Mouse (Mus musculus): ENCODE results near the gene Vars2. TPM values are rescaled to one million over a fixed set of nuclear protein-coding genes. Genes with fewer than 3 reads are reported as not detected.

The Vars2 gene
- polyA plus RNA-seq, 1 experiment from 2014 or later: 16.5 TPM

DNA sequence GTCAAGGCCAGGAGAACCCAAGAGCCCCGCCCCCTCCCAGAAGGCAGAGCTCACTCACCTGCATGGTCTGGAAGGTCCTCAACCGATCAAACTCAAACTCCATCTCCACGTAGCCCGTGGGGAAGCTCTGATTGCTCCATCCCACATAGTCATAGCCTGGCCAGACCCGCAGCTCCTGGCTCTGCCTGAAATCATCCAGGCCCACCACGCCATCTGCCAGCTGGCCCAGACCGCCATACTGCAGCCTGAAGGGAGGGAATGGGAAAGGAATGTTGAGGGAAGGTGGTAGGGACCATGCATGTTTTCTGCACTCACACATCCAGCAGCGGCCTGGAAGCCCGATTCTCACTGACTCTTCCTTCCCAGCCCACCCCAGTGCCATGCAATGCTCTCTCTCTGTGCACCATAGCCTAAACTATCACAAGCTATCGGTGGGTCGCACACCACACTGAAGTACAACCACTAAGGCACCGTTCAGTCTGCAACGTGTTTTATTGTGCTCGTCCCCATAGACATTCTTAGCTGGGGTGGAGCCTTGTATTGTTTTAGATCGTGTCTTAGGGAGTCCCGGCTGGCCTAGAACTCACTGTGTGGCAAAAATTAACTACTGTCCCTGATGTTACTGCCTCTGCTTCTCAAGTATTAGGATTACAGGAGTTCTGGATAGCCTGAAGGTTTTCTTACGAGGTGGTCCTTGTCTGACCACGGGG is 22.7 kb upstream of the Vars2 start:
- H3K27ac ChIP-seq: no peak overlapping the region
- no peak overlapping the region for H3K4me2 ChIP-seq (replicated peaks)
- no peaks in the 10 kb centered on the region for H3K27me3 ChIP-seq
- H3K4me3 ChIP-seq: no peak overlapping the region
- H3K4me1 ChIP-seq: peaks cover 8% of the 10 kb centered on the region
- H3K9me3 ChIP-seq (replicated peaks): no peaks in the 10 kb centered on the region
- ATAC-seq (ENCODE audit: low FRiP score): no peak
- no peak overlapping the region for H3K9ac ChIP-seq
- 93% methylated on average over 18 of the region's 18 CpGs for WGBS
- H3K36me3 ChIP-seq: peaks cover 92% of the 10 kb centered on the region

DNA sequence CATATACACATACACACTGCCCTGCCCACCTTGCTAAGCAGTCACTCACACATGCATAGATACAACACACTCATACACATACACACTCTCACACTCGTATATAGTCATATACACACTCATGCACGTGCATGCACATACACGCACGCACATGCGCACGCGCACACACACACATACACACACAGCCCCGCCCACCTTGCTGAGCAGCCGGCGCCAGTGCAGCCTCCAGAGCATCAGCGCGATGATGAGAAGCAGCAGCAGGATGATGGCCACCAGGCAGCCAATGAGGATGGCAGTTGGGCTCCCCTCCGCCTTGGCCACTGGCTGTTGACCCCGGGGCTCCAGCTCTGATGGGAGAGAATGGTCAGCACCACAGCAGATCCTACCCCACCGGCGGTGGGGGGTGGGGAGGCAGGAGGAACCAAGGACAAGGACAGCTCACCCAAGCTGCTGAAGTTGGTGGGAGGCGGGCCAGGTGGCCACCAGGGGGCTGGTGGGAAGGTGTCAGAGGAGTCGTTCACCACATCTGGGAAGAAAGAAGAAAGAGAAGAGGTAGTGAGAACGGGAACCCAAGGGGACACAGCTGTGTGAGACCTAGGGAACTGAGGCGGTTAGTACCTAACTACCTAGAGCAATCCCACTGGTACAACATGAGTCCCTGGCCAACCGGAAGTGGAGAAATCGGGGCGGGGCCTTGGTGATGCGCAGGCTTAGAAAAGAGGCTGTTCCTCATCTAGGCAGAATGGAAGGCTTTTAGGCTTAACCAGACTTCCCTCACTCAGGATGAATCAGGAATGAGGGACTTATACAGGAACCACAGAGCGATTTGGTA is 21.2 kb upstream of the Vars2 start:
- no peak overlapping the region for H3K4me2 ChIP-seq (replicated peaks)
- no peak overlapping the region for H3K9ac ChIP-seq
- ATAC-seq (ENCODE audit: low FRiP score): no peak
- H3K27ac ChIP-seq: no peak overlapping the region
- no peaks in the 10 kb centered on the region for H3K27me3 ChIP-seq
- H3K9me3 ChIP-seq (replicated peaks): no peaks in the 10 kb centered on the region
- H3K36me3 ChIP-seq: peaks cover 100% of the 10 kb centered on the region
- no peak overlapping the region for H3K4me3 ChIP-seq
- 91% methylated on average over 25 of the region's 25 CpGs for WGBS
- H3K4me1 ChIP-seq: peaks cover 9% of the 10 kb centered on the region

DNA sequence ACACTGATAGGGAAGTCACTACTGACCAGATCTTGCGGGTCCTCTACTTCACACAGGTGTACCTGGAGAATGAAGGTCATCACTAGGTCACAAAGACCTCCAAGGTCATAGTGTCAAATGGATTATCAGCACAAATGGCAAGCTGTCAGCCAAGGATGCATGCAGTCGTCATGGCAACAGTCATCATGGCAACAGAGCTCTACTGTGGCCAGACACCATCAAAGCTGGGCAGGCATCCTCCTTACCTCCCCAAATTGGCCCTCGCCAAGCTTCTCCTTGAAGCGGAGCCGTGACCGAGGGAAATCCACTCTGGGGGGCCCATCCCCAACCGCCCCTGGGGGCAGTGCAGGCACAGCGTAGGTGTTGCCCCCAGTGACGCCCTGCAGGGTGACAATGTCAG is 17.7 kb upstream of the Vars2 start:
- H3K9ac ChIP-seq: 0 out of 2 replicates have a peak overlapping the region, but pooled peaks have one; percentile 11
- no peaks in the 10 kb centered on the region for H3K9me3 ChIP-seq (replicated peaks)
- peaks cover 98% of the 10 kb centered on the region for H3K36me3 ChIP-seq
- H3K4me3 ChIP-seq: no peak overlapping the region
- H3K27ac ChIP-seq: 0 out of 2 replicates have a peak overlapping the region, but pooled peaks have one; percentile 36
- WGBS: 61% methylated on average over 9 of the region's 9 CpGs
- H3K4me1 ChIP-seq: peaks cover 9% of the 10 kb centered on the region
- H3K4me2 ChIP-seq (replicated peaks): no peak overlapping the region
- no peaks in the 10 kb centered on the region for H3K27me3 ChIP-seq
- peak; percentile 15; the same call in 1 of the 2 replicates for ATAC-seq (ENCODE audit: low FRiP score)

DNA sequence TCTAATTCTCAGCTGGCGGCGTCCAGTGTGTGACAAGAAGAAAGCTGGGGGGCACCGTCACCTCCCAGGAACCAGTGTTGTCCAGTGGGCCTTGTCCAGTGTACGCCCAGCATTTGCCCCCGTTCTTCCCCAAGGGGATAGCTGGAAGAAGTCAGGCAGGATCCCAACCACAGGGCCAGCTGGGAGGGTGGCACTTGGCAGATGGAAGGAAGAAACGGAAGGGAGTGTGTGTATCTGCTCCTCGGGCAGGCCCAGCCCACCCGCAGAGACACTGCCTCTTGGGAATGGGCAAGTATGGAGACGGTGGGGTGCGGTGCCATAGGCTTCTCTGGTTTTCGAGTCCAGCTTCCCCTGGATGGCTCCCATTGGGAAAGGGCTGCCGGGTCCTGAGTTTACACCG is 14.6 kb upstream of the Vars2 start:
- Histone ChIP-seq H3K4me1 (peaks cover 9% of the 10 kb centered on the region), H3K4me3 (no peak overlapping the region), H3K27ac (no peak overlapping the region), H3K27me3 (no peaks in the 10 kb centered on the region), H3K9ac (peak overlapping the region; percentile 43), H3K4me2 (replicated peaks) (no peak overlapping the region), H3K9me3 (replicated peaks) (no peaks in the 10 kb centered on the region), H3K36me3 (peaks cover 68% of the 10 kb centered on the region)
- no peak for ATAC-seq (ENCODE audit: low FRiP score)
- 81% methylated on average over 13 of the region's 13 CpGs for WGBS

DNA sequence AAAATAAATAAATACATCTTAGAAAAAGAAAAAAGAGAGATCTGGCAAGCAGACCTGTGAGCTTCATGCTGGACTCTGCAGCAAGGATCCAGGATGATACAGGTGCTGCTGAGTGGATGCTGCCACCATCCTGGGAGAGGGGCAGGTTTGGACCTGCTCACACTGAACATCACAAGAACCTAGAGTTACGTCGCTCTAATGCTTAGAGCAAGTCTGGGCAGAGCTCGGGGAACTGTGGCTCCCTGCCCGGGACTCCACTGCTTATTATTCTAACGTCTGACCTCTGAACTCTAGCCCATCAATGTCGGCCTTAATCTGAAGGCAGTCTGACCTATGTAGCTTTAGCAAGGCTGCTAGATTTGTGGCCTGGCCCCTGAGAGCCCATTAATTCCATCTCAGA is 13.2 kb upstream of the Vars2 start:
- no peak overlapping the region for H3K4me3 ChIP-seq
- peaks cover 54% of the 10 kb centered on the region for H3K36me3 ChIP-seq
- no peak for ATAC-seq (ENCODE audit: low FRiP score)
- 30% methylated on average over 6 of the region's 6 CpGs for WGBS
- no peak overlapping the region for H3K9ac ChIP-seq
- peaks cover 4% of the 10 kb centered on the region for H3K4me1 ChIP-seq
- H3K4me2 ChIP-seq (replicated peaks): no peak overlapping the region
- H3K27ac ChIP-seq: peak overlapping the region; percentile 18; the same call in 1 of the 2 replicates
- H3K9me3 ChIP-seq (replicated peaks): no peaks in the 10 kb centered on the region
- no peaks in the 10 kb centered on the region for H3K27me3 ChIP-seq

DNA sequence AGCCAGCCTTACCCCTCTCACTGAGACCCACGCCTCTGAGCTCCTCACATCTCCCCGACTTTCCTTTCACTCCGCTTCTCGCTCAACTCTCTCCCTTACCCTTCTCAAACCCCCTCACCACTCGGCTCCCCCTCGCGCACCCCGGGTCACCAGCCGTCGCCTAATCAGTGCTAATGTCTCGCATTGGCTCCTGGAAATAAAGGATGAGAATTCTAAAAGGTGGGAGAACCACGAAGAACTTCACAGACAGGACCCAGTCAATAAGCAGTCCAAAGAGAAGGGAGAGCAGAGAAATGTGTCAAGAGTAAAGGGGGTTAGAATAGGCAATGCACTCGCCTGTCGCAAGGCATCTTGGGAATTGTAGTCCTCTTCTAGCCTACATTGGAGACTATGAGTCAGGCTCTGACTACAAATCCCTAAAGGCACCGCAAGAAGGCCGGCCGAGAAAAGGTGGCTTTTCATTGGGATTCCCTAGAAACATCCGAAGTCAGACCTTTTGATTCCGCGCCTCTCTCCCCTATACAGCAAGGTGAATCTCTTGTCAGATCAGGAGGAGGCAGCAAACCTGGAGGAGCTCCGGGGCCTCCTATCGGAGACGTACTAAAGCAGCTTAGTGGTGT is 6.1 kb upstream of the Vars2 start, which contains the start of gene Gtf2h4:
Gtf2h4 (minus strand) TSS at position 324 of the 620 bp plus-strand sequence.
- peak; percentile 96 for ATAC-seq (ENCODE audit: low FRiP score)
- Histone ChIP-seq H3K4me3 (peak within 1 kb of the TSS; percentile 67), H3K36me3 (no peaks in the 10 kb centered on the region), H3K4me1 (peaks cover 7% of the 10 kb centered on the region), H3K27ac (0 out of 2 replicates have a peak within 1 kb of the TSS, but pooled peaks have one; percentile 35), H3K9ac (peak within 1 kb of the TSS; percentile 87), H3K9me3 (replicated peaks) (no peaks in the 10 kb centered on the region), H3K27me3 (no peaks in the 10 kb centered on the region), H3K4me2 (replicated peaks) (peak within 1 kb of the TSS; percentile 84)
- WGBS: 1% methylated on average over 23 of the region's 23 CpGs

DNA sequence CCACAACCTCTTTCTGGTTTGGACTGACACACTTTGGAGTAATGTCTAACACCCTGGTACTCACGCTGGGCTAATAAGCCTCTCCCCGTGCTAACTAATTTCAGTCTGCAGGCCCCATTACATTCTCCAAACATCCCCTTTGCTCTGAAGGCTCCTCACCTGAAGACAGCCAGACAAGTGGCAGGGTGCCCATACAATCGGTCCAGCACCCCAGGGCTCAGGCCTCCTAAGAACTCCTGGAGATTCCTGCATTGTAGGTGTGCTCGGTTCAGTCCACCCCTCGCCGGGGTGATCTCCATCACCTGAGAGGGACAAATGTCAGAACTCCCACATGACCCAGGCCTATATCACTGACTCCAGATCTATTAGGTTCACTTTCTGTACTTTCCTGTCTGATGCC is 5.1 kb upstream of the Vars2 start:
- Histone ChIP-seq H3K27ac (no peak overlapping the region), H3K4me3 (no peak overlapping the region), H3K4me1 (peaks cover 13% of the 10 kb centered on the region), H3K4me2 (replicated peaks) (peak overlapping the region; percentile 84; the same call in 1 of the 2 replicates), H3K9ac (no peak overlapping the region), H3K27me3 (no peaks in the 10 kb centered on the region), H3K36me3 (no peaks in the 10 kb centered on the region), H3K9me3 (replicated peaks) (no peaks in the 10 kb centered on the region)
- 94% methylated on average over 6 of the region's 6 CpGs for WGBS
- ATAC-seq (ENCODE audit: low FRiP score): no peak

DNA sequence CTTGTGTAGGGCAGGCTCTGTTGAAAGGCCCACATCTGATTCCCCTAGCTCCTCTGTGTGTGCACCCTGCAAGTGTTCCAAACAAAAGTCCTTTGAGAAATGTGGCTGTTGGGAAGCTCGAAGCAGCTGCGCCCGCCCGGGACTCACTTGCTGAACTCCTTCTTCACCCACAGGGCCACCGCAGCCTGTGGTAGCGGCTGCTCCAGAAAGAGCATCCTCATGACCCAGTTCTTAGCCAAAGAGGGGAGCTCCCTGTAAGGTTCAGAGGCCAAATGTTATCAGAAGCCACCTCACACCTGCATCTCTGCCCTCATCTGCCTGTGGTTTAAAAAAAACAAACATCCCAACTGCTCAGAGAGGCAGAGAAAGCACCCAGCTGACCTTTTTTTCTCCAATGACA is 4.5 kb upstream of the Vars2 start:
- 89% methylated on average over 6 of the region's 6 CpGs for WGBS
- no peak overlapping the region for H3K9ac ChIP-seq
- H3K4me1 ChIP-seq: peaks cover 15% of the 10 kb centered on the region
- no peak overlapping the region for H3K4me2 ChIP-seq (replicated peaks)
- no peak overlapping the region for H3K4me3 ChIP-seq
- H3K36me3 ChIP-seq: no peaks in the 10 kb centered on the region
- H3K9me3 ChIP-seq (replicated peaks): no peaks in the 10 kb centered on the region
- no peak for ATAC-seq (ENCODE audit: low FRiP score)
- H3K27me3 ChIP-seq: no peaks in the 10 kb centered on the region
- no peak overlapping the region for H3K27ac ChIP-seq

DNA sequence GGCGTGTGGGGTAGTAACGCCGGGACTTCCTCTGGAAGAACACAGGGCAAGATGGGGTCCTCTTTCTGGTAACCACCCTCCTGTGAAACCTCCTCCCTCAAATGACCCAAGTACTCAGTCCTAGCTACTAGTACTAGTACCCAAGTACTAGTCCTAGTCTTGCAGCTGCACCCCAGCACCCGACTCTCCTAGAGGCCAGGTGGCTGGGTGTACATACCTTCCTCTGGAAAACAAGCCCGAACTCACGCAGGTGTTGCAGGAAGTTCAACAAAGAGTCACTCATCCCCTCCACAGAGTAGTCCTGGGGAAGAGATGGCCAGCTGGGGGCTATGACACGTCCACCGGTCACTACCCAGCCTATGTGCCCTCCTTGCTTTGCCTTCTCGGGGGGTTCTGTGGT is 2.3 kb upstream of the Vars2 start:
- Histone ChIP-seq H3K4me2 (replicated peaks) (no peak overlapping the region), H3K9ac (no peak overlapping the region), H3K4me1 (peaks cover 26% of the 10 kb centered on the region), H3K9me3 (replicated peaks) (no peaks in the 10 kb centered on the region), H3K27me3 (no peaks in the 10 kb centered on the region), H3K27ac (no peak overlapping the region), H3K4me3 (no peak overlapping the region), H3K36me3 (0 out of 2 replicates have a peak, but pooled peaks cover 3% of the 10 kb centered on the region)
- 89% methylated on average over 9 of the region's 9 CpGs for WGBS
- no peak for ATAC-seq (ENCODE audit: low FRiP score)

DNA sequence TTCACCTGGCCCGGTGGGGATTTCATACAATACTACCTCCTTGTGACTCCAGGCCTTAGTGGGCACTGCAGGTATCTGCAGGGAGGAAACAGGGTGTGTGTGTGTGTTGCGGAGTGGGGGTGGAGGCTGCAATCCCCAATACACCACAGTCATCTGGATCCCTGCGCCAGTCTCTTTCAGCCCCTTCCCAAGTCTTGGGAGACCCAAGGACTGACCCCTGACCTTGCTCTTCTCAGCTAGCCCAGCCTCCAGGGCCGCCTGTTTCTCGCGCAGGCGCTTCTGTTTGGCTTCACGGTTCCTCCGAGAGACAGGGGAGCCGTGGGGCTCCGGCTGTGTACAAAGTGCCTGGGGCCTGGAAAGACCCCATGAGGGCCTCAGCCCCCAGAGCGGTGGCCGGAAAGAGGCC is 538 bp downstream of the Vars2 start:
- 2% methylated on average over 13 of the region's 13 CpGs for WGBS
- Histone ChIP-seq H3K36me3 (peaks cover 16% of the 10 kb centered on the region), H3K27ac (peak overlapping the region; percentile 88), H3K9me3 (replicated peaks) (no peaks in the 10 kb centered on the region), H3K27me3 (no peaks in the 10 kb centered on the region), H3K4me2 (replicated peaks) (peak overlapping the region; percentile 92), H3K4me3 (peak overlapping the region; percentile 74), H3K4me1 (peaks cover 18% of the 10 kb centered on the region), H3K9ac (peak overlapping the region; percentile 87)
- peak; percentile 66 for ATAC-seq (ENCODE audit: low FRiP score)

DNA sequence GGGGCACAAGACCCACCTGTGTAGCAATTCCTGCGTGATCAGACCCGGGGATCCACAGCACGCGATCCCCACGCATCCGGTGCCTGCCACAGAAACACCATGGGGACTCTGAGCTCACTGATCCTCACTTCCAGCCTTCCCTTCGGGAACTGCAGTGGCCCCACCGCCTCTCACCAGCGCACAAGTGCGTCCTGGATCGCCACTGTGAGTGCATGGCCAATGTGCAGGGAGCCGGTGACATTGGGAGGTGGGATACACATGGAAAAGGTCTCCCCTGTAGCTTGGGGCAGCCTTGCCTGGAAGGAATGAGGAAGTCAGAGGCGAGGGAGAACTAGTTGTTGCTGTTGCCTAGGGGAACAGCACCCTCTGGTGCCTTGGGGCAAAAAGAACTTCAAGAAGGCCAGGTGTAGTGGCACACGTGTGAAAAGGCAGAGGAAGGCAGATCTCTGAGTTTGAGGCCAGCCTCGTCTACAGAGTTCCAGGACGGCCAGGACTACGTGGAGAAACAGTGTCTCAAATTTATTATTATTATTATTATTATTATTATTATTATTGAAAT is 1.4 kb downstream of the Vars2 start:
- peaks cover 18% of the 10 kb centered on the region for H3K4me1 ChIP-seq
- no peak overlapping the region for H3K9ac ChIP-seq
- ATAC-seq (ENCODE audit: low FRiP score): no peak
- peak overlapping the region; percentile 92 for H3K4me2 ChIP-seq (replicated peaks)
- 84% methylated on average over 17 of the region's 17 CpGs for WGBS
- peaks cover 24% of the 10 kb centered on the region for H3K36me3 ChIP-seq
- no peak overlapping the region for H3K27ac ChIP-seq
- no peaks in the 10 kb centered on the region for H3K27me3 ChIP-seq
- no peak overlapping the region for H3K4me3 ChIP-seq
- H3K9me3 ChIP-seq (replicated peaks): no peaks in the 10 kb centered on the region

DNA sequence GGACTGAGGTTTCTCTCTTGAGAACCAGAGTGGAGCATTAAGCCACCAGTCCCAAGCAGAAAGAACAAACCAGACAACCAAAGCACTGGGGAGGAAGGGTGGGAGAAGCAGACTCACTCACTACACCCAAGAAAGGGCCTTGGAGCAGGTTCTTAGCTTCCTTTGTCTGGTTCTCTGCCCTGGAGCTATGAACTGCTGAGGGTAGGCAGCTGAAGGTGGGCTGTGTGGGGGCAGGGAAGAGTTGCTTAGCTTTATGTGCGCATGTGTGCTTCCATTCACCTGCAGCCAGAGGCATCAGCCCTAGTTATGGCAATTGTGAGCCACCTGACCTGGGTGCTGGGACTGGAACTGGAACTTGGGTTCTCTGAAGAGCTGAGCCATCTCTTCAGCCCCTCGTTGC is 14.3 kb downstream of the Vars2 start:
- WGBS: 96% methylated on average over 2 of the region's 2 CpGs

More for the DNA sequence above, 14.3 kb downstream of the Vars2 start:
- Histone ChIP-seq H3K4me3 (no peak overlapping the region), H3K9me3 (replicated peaks) (no peaks in the 10 kb centered on the region), H3K27me3 (no peaks in the 10 kb centered on the region), H3K4me1 (no peaks in the 10 kb centered on the region; the same call in 1 of the 2 replicates), H3K36me3 (peaks cover 32% of the 10 kb centered on the region), H3K9ac (no peak overlapping the region), H3K27ac (no peak overlapping the region), H3K4me2 (replicated peaks) (no peak overlapping the region)
- ATAC-seq (ENCODE audit: low FRiP score): no peak
